Mouse (Mus musculus) v-Abl transformed pro-B cells (cell line): ENCODE measurements around the gene Epas1.

Source experiments
- in situ Hi-C, 2 experiments: fragments of 400-800 bp; cut with MboI; formaldehyde crosslinking; loops; one replicate each; pipeline ENCODE4 v1.15.1; 2025; ENCODE audit not compliant: unreplicated experiment in 2 of 2

The Epas1 gene

GRCm38 (mm10) chr17:86753130-86753821 is at the start of gene Epas1:
Epas1 (plus strand) TSS chr17:86753700.
- in situ Hi-C loops, result no loop called here

DNA sequence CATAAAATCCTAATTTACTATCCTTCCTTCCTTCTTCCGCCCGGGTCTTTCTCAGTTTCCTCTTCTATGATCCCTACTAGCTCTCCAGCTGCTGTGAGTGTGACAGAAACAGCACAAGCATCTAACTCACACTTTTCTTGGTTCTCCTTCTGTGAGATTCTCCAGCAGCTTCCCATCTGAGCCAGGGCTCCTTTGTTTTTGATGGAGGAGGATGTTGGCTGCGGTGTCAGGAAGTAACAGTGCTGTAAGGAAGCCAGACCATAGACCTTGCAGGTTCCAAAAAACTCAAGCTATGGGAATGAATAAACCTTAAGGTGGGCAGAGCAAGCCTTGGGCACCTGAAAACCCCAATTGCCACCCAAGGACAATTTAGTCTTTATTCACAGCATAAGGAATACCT is 48.3 kb upstream of the Epas1 start:
- in situ Hi-C loops, result no loop called here

GRCm38 (mm10) chr17:86706467-86706866 is 47.0 kb upstream of the Epas1 start:
- in situ Hi-C loops, result no loop called here

GRCm38 (mm10) chr17:86709803-86710202 is 43.7 kb upstream of the Epas1 start:
- in situ Hi-C loops, result no loop called here

DNA sequence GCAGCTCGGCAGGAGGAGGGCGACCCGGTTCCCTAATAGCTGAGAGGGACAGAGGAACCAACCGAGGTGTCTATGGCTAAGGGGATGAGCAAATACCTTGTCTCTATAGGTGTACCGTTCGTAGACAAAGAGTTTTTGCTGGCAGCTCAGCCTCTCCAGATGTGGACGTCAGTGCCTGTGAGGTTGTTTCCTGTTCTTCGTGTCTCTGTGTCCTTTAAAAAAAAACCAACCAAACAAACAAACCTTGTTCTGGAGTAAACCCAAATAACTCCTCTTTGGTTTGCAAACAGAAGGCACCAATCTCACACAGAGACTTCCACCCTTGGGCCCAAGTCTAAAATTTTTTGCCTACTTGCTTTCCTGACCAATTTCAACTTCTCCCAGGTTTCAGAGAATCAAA is 43.1 kb upstream of the Epas1 start:
- in situ Hi-C loops, result no loop called here

GRCm38 (mm10) chr17:86711949-86712348 is 41.6 kb upstream of the Epas1 start:
- in situ Hi-C loops, result no loop called here

DNA sequence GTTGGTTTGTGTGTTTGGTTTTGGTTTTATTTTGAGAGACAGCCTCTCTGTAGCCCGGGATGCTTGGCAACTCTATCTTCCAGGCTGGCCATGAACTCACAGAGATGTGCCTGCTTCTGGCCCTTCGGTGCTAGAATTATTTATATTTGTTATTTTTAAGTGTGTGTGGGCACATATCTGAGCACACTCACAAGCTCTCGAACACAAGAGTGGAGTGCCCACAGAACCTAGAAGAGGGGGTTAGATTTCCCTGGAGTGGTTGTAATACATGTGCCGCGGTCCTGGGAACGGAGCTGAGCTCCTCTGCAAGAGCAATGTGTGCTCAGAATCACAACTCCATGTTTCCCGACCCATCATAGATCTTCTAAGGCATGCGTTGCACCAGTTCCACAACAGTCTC is 40.9 kb upstream of the Epas1 start:
- in situ Hi-C loops, result no loop called here

DNA sequence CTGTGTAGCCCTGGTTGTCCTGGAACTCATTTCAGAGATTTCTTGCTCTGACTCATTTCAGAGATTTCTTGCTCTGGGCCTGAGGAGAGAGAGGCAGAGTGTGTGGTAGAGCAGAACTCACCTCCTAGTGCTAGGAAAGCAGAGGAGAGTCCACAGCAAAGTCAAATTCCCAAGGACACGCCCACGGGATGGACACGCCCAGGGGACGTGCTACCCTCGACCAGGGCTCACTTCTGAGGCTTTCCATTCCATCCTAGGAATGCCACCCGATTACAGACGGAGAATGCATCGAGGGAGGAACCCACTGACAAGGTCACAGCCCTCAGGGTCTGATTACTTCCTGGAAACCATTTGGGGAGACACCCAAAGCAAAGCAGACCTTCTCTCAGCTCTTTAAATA is 39.9 kb upstream of the Epas1 start:
- in situ Hi-C loops, result no loop called here

DNA sequence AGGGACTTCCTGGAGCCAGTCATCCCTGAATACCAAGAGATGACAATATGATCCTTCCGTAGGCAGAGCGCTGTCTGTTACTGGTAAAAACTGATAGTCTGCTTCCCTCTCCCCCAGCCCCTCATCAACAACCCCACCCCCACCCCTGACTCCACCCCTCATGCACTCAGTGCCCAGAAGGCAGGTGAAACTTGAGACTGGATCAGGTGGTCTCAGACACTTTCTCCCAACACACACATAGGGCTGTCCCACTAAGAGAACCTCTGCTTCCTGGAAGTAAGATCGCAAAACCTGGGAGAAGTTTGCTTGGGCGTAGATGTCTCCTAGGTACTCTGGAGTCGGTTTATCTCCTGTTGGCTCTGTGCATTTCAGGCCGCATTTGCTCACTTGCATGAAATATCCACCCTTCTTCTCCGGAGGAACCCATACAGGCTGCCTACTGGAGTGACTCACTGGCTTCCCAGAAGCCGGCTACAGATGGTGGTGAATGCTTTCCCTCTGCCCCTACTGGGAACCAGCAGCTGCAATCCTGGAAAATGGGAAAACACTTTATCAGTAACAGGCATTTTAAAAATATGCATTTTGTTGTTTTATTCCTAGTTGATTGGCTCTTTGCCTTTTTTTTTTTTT is 28.6 kb upstream of the Epas1 start:
- in situ Hi-C loops, result no loop called here

- in situ Hi-C loops, result no loop called here
Measured at GRCm38 (mm10) chr17:86726480-86726879, 27.0 kb upstream of the Epas1 start.

DNA sequence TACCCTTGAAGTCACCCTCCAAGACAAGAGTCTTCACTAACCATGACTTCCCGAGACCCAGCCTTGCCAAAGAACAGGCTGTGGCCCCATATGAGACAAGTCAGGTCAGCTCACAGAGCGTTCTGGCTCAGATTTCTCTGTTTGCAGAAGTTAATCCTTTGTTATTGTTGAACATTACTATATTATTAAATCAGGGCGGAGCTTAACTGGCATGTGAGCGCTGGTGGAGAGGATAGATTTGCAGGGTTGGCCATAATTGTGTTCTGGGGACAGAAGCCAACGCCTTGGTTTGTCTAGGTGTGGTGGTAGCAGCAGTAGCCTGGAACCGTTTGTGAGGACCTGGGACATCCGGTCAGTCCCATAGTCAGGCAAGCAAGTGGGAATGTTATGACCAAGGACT is 26.5 kb upstream of the Epas1 start:
- in situ Hi-C loops, result no loop called here

DNA sequence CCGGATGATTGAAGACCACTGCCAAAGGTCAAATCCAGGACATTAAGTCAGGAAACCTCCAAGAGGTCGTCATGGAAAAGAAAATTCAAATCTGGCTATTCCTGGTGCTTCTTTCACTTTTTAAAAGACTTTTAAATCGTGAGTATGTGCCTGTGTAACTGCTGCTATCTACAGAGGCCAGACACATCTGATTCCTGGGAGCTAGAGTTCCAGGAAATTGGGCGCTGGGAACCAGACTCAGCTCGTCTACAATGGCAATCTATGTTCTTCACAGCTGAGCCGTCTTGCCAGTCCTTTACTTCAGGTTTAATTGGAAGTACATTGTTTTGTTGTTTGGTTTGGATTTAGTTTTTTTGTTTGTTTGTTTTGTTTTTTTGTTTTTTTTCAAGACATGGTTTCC is 22.2 kb upstream of the Epas1 start:
- in situ Hi-C loops, result no loop called here

GRCm38 (mm10) chr17:86732024-86732423 is 21.5 kb upstream of the Epas1 start:
- in situ Hi-C loops, result no loop called here

GRCm38 (mm10) chr17:86732522-86732921 is 21.0 kb upstream of the Epas1 start:
- in situ Hi-C loops, result no loop called here

DNA sequence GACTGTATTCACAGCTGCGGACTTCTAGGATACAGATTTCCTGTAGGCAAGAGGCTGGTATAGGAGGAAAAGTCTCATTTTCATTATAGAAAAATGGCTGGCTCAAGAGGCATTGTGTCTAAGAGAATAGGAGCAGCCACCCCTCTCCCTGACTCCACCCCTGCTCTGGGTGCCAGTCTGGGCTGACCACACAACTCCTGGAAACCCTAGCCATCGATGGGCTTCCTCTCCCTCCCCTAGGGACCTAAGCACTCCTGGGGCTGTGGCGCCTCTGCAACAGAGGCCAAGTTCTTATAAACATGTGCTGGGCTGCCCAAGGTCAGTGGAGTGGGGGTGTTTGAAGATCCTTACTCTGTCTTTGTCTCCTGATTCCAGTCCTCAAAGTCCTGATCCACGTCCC is 19.9 kb upstream of the Epas1 start:
- in situ Hi-C loops, result no loop called here

DNA sequence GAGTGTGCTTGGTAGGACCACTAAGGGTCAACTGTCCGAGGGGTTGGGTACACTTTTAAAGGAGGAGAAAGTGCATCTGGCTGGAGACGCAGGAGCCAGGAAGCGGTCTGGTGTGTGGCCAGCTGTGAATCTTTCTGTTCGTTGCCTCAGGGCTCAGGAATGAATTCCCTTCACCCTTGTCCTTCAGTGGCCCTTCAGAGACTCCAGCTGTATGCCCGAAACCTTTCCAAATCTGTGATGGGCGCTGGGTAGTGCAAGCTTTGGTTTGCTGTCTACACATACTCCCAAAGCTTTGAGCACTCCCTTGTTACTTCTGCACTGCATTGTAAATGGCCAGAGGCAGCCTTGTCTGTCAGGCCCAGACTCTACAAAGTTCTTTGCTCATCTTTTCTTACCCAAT is 15.0 kb upstream of the Epas1 start:
- in situ Hi-C loops, result no loop called here

GRCm38 (mm10) chr17:86743351-86743941 is 10.1 kb upstream of the Epas1 start:
- in situ Hi-C loops, result no loop called here

GRCm38 (mm10) chr17:86744943-86745342 is 8.6 kb upstream of the Epas1 start:
- in situ Hi-C loops, result loop anchor here in 1 of 2 experiments (5.0 kb wide), 1 partner anchor 208 kb away; no protein-coding TSS in a partner anchor

GRCm38 (mm10) chr17:86751373-86751871 is 2.1 kb upstream of the Epas1 start:
- in situ Hi-C loops, result no loop called here

- in situ Hi-C loops, result no loop called here
Measured at GRCm38 (mm10) chr17:86753931-86754805, 668 bp downstream of the Epas1 start.
